Mouse (Mus musculus): ENCODE data around the gene Cep83. TPM values are rescaled to one million over a fixed set of nuclear protein-coding genes. Genes with fewer than 3 reads are reported as not detected.

Gene Cep83
- total and polyA plus RNA-seq, 2 experiments = 1.4 to 5.7 TPM

DNA sequence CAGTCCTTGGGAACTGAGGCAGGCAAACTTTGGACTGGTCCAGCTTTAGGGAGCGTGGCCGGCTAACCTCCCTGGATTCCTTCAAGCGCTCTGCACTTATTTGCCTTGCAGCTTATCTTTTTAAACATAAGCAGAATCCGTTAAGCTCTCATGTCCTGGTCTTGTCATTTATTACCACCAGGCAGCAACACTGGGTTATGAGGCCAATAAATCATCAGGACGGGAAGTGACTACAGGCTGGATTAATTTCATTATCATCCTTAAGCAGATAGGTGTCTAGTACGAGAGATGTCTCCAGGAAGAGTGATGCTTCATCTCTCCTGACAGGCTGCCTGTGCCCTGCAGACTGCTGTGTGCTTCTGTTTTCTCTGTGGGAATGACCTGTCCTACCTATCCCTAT, 119.8 kb downstream of the Cep83 start:
- WGBS = 79% methylated on average over 6 of the region's 6 CpGs

DNA sequence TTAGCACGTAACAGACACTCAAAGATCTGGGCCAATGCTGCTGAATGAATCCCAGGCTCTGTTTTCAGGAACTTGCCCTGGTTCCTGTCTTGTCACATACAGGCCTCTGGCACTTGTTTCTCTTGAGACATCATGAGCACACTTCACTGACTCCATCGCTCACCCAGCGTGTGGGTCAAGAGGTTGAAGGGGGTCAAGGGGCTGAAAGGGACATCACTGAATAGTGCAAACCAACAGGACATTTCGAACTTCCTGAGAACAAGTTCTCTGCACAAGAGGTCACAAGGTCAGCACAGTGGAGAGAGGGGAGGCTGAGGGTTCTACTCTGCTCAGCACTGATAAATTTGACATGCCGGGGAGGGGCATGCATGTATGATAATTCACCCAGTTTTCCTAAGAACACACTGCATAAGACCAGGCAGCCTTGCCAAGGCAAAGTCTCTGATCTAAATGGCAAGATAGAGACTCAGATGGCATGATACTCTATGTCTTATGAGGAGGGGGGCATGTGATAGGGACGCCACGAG, 121.6 kb downstream of the Cep83 start:
- Histone ChIP-seq H3K79me2 (ENCODE audit: control insufficient read depth, insufficient read depth, low read length) (no peaks in the 10 kb centered on the region), H3K4me1 (ENCODE audit: control insufficient read depth, insufficient read depth, low read length) (0 out of 2 replicates have a peak, but pooled peaks cover 2% of the 10 kb centered on the region), H3K4me3 (ENCODE audit: insufficient read depth, low read depth, low read length) (no peak overlapping the region), H3K27me3 (ENCODE audit: control insufficient read depth, insufficient read depth, low read length) (no peaks in the 10 kb centered on the region), H3K27ac (replicated peaks; ENCODE audit: insufficient read depth, low read depth, low read length) (0 out of 2 replicates have a peak overlapping the region, but pooled peaks have one; percentile 8), H3K36me3 (ENCODE audit: control insufficient read depth, insufficient read depth, low read length) (no peaks in the 10 kb centered on the region), H3K9ac (ENCODE audit: low read depth, low read length) (no peak overlapping the region)
- DNase-seq (ENCODE audit: extremely low read depth, low read depth, low spot score) = peak; percentile 13
- 71% methylated on average over 7 of the region's 7 CpGs for WGBS
- TF ChIP-seq POLR2A (IDR thresholded peaks at IDR 0.05; ENCODE audit: extremely low read depth, insufficient read depth, low read length) (no peak), CTCF (IDR thresholded peaks at IDR 0.05; ENCODE audit: low read depth, low read length) (no peak)

More for the DNA sequence above, 119.8 kb downstream of the Cep83 start:
- Histone ChIP-seq H3K27me3 (ENCODE audit: control insufficient read depth, insufficient read depth, low read length) (no peaks in the 10 kb centered on the region), H3K79me2 (ENCODE audit: control insufficient read depth, insufficient read depth, low read length) (no peaks in the 10 kb centered on the region), H3K9ac (ENCODE audit: low read depth, low read length) (no peak overlapping the region), H3K36me3 (ENCODE audit: control insufficient read depth, insufficient read depth, low read length) (no peaks in the 10 kb centered on the region), H3K4me3 (ENCODE audit: insufficient read depth, low read depth, low read length) (no peak overlapping the region), H3K27ac (replicated peaks; ENCODE audit: insufficient read depth, low read depth, low read length) (no peak overlapping the region), H3K4me1 (ENCODE audit: control insufficient read depth, insufficient read depth, low read length) (0 out of 2 replicates have a peak, but pooled peaks cover 2% of the 10 kb centered on the region)
- no peak for DNase-seq (ENCODE audit: extremely low read depth, low read depth, low spot score)
- TF ChIP-seq POLR2A (IDR thresholded peaks at IDR 0.05; ENCODE audit: extremely low read depth, insufficient read depth, low read length) = no peak
- TF ChIP-seq CTCF (IDR thresholded peaks at IDR 0.05; ENCODE audit: low read depth, low read length) = no peak

DNA sequence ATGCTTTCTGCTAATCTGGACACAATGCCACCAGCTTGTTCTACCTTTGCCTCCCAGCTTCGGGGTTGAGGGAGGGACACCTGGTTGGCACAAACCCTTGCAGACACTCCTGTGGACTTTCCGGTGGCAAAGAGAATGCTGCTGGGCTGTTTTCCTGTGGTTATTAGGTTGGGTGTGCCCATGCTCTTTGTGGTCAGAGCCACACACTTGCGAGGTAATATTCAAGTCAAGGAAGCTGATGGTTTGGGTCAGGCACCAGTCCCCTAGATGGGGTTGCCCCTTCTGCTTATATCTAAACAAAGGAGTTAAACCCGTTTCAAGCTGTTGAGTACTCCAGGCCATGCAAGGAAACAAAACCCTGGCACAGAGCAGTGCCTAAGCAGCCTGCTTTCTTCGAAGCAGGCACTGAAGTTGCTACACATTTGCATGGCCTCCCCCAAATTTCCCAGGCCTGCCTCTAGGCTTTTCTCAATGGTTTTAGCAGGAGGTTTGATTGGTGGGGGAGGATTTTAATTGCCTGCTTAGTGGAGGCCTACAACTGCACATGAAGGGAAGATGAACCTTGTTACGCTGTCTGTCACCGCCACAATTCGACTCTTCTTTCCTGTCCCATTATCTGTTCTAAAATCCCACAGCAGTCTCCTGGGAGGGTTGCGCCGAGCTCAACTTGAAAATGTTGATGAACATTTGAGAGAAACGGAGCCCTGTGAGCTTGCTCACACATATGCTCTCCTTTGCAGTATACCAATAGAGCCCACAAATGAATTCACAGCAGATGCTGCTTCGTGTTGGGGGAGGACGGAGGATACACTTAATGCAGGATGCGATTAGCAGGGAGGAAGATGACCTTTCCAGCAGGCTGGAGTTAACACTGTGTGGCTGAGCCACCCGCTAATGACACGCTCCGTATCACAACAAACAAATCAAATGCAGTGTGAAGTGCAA, 123.7 kb downstream of the Cep83 start:
- Histone ChIP-seq H3K4me3 (ENCODE audit: insufficient read depth, low read depth, low read length) (no peak overlapping the region), H3K4me1 (ENCODE audit: control insufficient read depth, insufficient read depth, low read length) (0 out of 2 replicates have a peak, but pooled peaks cover 2% of the 10 kb centered on the region), H3K36me3 (ENCODE audit: control insufficient read depth, insufficient read depth, low read length) (no peaks in the 10 kb centered on the region), H3K27me3 (ENCODE audit: control insufficient read depth, insufficient read depth, low read length) (no peaks in the 10 kb centered on the region), H3K9ac (ENCODE audit: low read depth, low read length) (no peak overlapping the region), H3K79me2 (ENCODE audit: control insufficient read depth, insufficient read depth, low read length) (no peaks in the 10 kb centered on the region), H3K27ac (replicated peaks; ENCODE audit: insufficient read depth, low read depth, low read length) (no peak overlapping the region)
- TF ChIP-seq CTCF (IDR thresholded peaks at IDR 0.05; ENCODE audit: low read depth, low read length) = no peak
- WGBS = 79% methylated on average over 17 of the region's 17 CpGs
- DNase-seq (ENCODE audit: extremely low read depth, low read depth, low spot score) = no peak

DNA sequence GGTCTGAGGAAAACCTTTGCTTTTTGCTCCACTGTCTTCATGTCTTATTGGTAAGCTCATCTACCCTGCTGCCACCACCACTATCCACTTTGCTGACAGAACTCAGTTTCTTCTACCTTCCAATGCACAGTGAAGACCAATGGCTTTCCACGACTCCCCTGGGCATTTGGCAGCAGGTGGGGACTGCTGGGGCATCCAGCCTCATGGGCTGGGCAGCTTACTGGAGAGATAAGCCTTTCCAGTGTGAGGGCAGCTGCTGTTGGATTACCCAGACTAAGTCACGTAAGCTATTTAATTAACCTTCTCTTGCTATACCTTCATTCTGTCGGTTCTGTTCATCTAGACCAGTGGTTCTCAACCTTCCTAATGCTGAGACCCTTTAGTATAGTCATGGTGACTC, 129.7 kb downstream of the Cep83 start:
- H3K4me3 ChIP-seq (ENCODE audit: insufficient read depth, low read depth, low read length) = no peak overlapping the region
- no peaks in the 10 kb centered on the region for H3K36me3 ChIP-seq (ENCODE audit: control insufficient read depth, insufficient read depth, low read length)
- H3K27ac ChIP-seq (replicated peaks; ENCODE audit: insufficient read depth, low read depth, low read length) = no peak overlapping the region
- H3K4me1 ChIP-seq (ENCODE audit: control insufficient read depth, insufficient read depth, low read length) = no peaks in the 10 kb centered on the region
- no peak for DNase-seq (ENCODE audit: extremely low read depth, low read depth, low spot score)
- no peak for TF ChIP-seq POLR2A (IDR thresholded peaks at IDR 0.05; ENCODE audit: extremely low read depth, insufficient read depth, low read length)
- TF ChIP-seq CTCF (IDR thresholded peaks at IDR 0.05; ENCODE audit: low read depth, low read length) = no peak
- WGBS = 84% methylated on average over 3 of the region's 3 CpGs
- no peaks in the 10 kb centered on the region for H3K79me2 ChIP-seq (ENCODE audit: control insufficient read depth, insufficient read depth, low read length)
- no peak overlapping the region for H3K9ac ChIP-seq (ENCODE audit: low read depth, low read length)
- H3K27me3 ChIP-seq (ENCODE audit: control insufficient read depth, insufficient read depth, low read length) = no peaks in the 10 kb centered on the region

DNA sequence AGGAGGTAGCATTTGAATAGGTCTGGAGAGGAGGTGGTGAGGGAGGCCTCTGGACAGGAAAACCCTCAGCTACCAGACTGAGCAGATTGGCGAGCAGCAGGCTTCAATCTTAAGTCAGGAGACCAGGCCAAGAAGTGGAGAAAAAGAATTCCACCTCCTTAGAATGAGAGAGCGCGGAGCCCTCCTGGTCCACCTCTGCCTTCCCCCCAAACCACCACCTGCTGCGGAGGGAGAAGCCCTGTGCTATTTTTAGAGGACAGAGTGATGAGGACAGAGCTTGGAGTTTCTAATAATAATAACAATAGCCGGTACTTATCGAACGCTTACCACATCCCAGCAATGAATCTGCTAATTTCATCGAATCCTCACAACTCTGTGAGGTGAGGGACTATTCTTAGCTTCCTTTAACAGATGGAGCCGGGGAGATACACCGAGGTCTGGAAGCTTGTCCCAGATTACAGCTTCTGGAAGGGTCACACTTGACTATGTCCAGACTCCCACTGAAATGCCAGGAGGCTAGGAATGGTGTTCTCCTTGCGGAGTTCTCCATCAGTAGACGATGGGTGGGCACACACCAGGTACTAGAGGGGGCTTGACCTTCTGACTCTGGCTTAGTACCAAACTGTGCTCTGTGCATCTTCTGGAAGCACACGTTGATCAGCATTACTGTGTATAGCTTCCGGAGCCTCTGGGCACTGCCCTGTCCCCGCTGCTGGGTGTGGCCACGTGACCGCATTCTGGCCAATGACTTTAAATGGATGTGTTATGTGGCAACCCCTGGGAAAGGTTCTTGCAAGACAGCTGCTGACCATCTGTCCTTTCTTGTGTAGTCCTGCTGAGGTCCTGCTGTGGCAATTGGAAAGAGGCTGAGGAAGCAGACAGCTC, 130.6 kb downstream of the Cep83 start:
- H3K27me3 ChIP-seq (ENCODE audit: control insufficient read depth, insufficient read depth, low read length) = no peaks in the 10 kb centered on the region
- WGBS = 92% methylated on average over 17 of the region's 17 CpGs
- no peaks in the 10 kb centered on the region for H3K79me2 ChIP-seq (ENCODE audit: control insufficient read depth, insufficient read depth, low read length)
- no peaks in the 10 kb centered on the region for H3K4me1 ChIP-seq (ENCODE audit: control insufficient read depth, insufficient read depth, low read length)
- H3K27ac ChIP-seq (replicated peaks; ENCODE audit: insufficient read depth, low read depth, low read length) = no peak overlapping the region
- H3K36me3 ChIP-seq (ENCODE audit: control insufficient read depth, insufficient read depth, low read length) = no peaks in the 10 kb centered on the region
- H3K4me3 ChIP-seq (ENCODE audit: insufficient read depth, low read depth, low read length) = no peak overlapping the region
- no peak for DNase-seq (ENCODE audit: extremely low read depth, low read depth, low spot score)
- TF ChIP-seq CTCF (IDR thresholded peaks at IDR 0.05; ENCODE audit: low read depth, low read length) = no peak
- no peak for TF ChIP-seq POLR2A (IDR thresholded peaks at IDR 0.05; ENCODE audit: extremely low read depth, insufficient read depth, low read length)
- H3K9ac ChIP-seq (ENCODE audit: low read depth, low read length) = no peak overlapping the region
